Mouse (Mus musculus) liver, adult 10 weeks (tissue): ENCODE results near the gene Gm20773. TPM values are rescaled to one million over a fixed set of nuclear protein-coding genes. Genes with fewer than 3 reads are reported as not detected.

Source experiments
- polyA plus RNA-seq: library from polyadenylated mRNA; stranded (reverse); fragments of 350-450 nt; fragmentation: Illumina TruSeq; extraction: RNeasy Lipid Tissue Mini Kit (QIAGEN cat#74804); gene quantifications from one replicate; pipeline ENCODE4 v1.2.3, GENCODE M21; 2014; ENCODE audit warnings: low read depth, low replicate concordance

Gene Gm20773
- polyA plus RNA-seq: not detected

GRCm38 (mm10) chrY:13493726-13494125, at the start of gene Gm20773:
Gene Gm20773 (plus strand): TSS chrY:13494026.

DNA sequence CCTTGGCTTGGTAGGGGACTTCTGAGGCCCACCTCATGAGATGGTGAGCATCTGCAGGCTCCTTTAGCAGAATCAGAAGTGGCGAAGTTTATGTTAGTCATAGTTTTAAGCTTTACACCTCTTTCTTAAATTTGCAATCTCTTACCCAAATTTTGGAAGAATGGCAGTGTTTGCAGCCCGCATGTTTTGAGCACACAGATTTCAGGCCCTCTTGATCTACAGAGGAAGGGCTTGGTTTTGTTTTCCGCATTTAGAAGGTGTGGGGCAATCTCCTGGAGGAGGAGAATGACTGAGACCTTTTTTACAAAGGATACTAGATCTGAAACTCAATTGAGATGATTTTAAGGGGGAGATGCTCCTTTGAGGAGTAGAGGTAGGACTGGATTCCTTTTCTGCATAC, 28.3 kb upstream of the Gm20773 start, which contains the start of gene Gm21866:
Gene Gm21866 (minus strand): TSS at position 101 of the 400 bp plus-strand sequence.

Other genes starting within 250 kb of the Gm20773 start
- gene Gm21440, start 241.6 kb upstream of the Gm20773 start, polyA plus RNA-seq: not detected
- gene Gm21454, start 241.6 kb upstream of the Gm20773 start, polyA plus RNA-seq: not detected
- gene Gm21725, start 145.0 kb upstream of the Gm20773 start, polyA plus RNA-seq: not detected
- gene Gm21866, start 28.4 kb upstream of the Gm20773 start, polyA plus RNA-seq: not detected